Mouse (Mus musculus): ENCODE results near the gene Hbb-bs. TPM values are rescaled to one million over a fixed set of nuclear protein-coding genes. Genes with fewer than 3 reads are reported as not detected.

The Hbb-bs gene
- 2,802 TPM for total RNA-seq (2023)

GRCm38 (mm10) chr7:103827808-103828207, at the start of gene Hbb-bs:
TSS of gene Hbb-bs (minus strand) at chr7:103828096.

GRCm38 (mm10) chr7:103853090-103853489, 25.2 kb upstream of the Hbb-bs start, which contains the start of gene Hbb-y:
TSS of gene Hbb-y (minus strand) at chr7:103853216.

GRCm38 (mm10) chr7:103843034-103843433, 15.1 kb upstream of the Hbb-bs start, which contains the start of gene Hbb-bh1:
TSS of gene Hbb-bh1 (minus strand) at chr7:103843164.

GRCm38 (mm10) chr7:103840268-103840667, 12.4 kb upstream of the Hbb-bs start, which contains the start of gene Hbb-bh2:
TSS of gene Hbb-bh2 (minus strand) at chr7:103840520.

GRCm38 (mm10) chr7:103813766-103814165, 14.1 kb downstream of the Hbb-bs start, which contains the start of gene Hbb-bt:
TSS of gene Hbb-bt (minus strand) at chr7:103813996.

GRCm38 (mm10) chr7:103791721-103792120, 36.2 kb downstream of the Hbb-bs start, which contains the start of gene Olfr67:
TSS of gene Olfr67 (minus strand) at chr7:103791821.

GRCm38 (mm10) chr7:103779598-103779997, 48.3 kb downstream of the Hbb-bs start, which contains the start of gene Olfr68:
TSS of gene Olfr68 (minus strand) at chr7:103779698.

Other genes starting within 250 kb of the Hbb-bs start
- gene Olfr618, start 238.0 kb downstream of the Hbb-bs start, total RNA-seq (2023) = not detected
- not detected for gene Olfr619, start 227.5 kb downstream of the Hbb-bs start, total RNA-seq (2023)
- not detected for gene Olfr620, start 215.6 kb downstream of the Hbb-bs start, total RNA-seq (2023)
- not detected for gene Olfr622, start 185.4 kb downstream of the Hbb-bs start, total RNA-seq (2023)
- not detected for gene Olfr623, start 164.4 kb downstream of the Hbb-bs start, total RNA-seq (2023)
- not detected for gene Olfr624, start 156.9 kb downstream of the Hbb-bs start, total RNA-seq (2023)
- gene Olfr625-ps1, start 145.4 kb downstream of the Hbb-bs start, total RNA-seq (2023) = not detected
- gene Olfr243, start 113.4 kb downstream of the Hbb-bs start, total RNA-seq (2023) = not detected
- gene Olfr628, start 97.7 kb downstream of the Hbb-bs start, total RNA-seq (2023) = not detected
- not detected for gene Olfr629, start 83.2 kb downstream of the Hbb-bs start, total RNA-seq (2023)
- not detected for gene Olfr630, start 70.8 kb downstream of the Hbb-bs start, total RNA-seq (2023)
- not detected for gene Olfr69, start 56.5 kb downstream of the Hbb-bs start, total RNA-seq (2023)
- not detected for gene Olfr68, start 48.4 kb downstream of the Hbb-bs start, total RNA-seq (2023)
- not detected for gene Olfr67, start 36.3 kb downstream of the Hbb-bs start, total RNA-seq (2023)
- gene Hbb-bt, start 14.1 kb downstream of the Hbb-bs start, total RNA-seq (2023) = 492 TPM
- not detected for gene Hbb-bh2, start 12.4 kb upstream of the Hbb-bs start, total RNA-seq (2023)
- gene Hbb-bh1, start 15.1 kb upstream of the Hbb-bs start, total RNA-seq (2023) = not detected
- not detected for gene Hbb-y, start 25.1 kb upstream of the Hbb-bs start, total RNA-seq (2023)
- not detected for gene Olfr66, start 58.2 kb upstream of the Hbb-bs start, total RNA-seq (2023)
- not detected for gene Olfr64, start 66.4 kb upstream of the Hbb-bs start, total RNA-seq (2023)
- not detected for gene Olfr65, start 75.4 kb upstream of the Hbb-bs start, total RNA-seq (2023)
- not detected for gene Olfr631, start 100.7 kb upstream of the Hbb-bs start, total RNA-seq (2023)
- not detected for gene Olfr632, start 106.3 kb upstream of the Hbb-bs start, total RNA-seq (2023)
- not detected for gene Olfr633, start 116.3 kb upstream of the Hbb-bs start, total RNA-seq (2023)
- not detected for gene Olfr635, start 143.1 kb upstream of the Hbb-bs start, total RNA-seq (2023)
- not detected for gene Olfr638, start 170.7 kb upstream of the Hbb-bs start, total RNA-seq (2023)
- not detected for gene Olfr639, start 189.2 kb upstream of the Hbb-bs start, total RNA-seq (2023)
- not detected for gene Olfr640, start 197.5 kb upstream of the Hbb-bs start, total RNA-seq (2023)
- not detected for gene Olfr641, start 207.3 kb upstream of the Hbb-bs start, total RNA-seq (2023)
- not detected for gene Olfr642, start 224.6 kb upstream of the Hbb-bs start, total RNA-seq (2023)
- not detected for gene 4930516K23Rik, start 233.3 kb upstream of the Hbb-bs start, total RNA-seq (2023)
- not detected for gene Olfr644, start 243.8 kb upstream of the Hbb-bs start, total RNA-seq (2023)

Data from CD4-positive naive resting alpha-beta T cell, adult 76 days (primary cell).